ENCODE assay signal across 9 mouse cellular contexts in genomic region chr13:48237516-48237915, GRCm38 (mm10). TPM values are rescaled to one million over a fixed set of nuclear protein-coding genes. Genes with fewer than 3 reads are reported as not detected.
DNase-seq lines count a peak whose midpoint lies in the region; ATAC-seq and TF ChIP-seq lines count a peak whose summit lies in the region.
"Had no signal": no experiment of that assay in that cellular context is flagged by ENCODE, and none has a peak within 500 bp of the region (broad histone marks: within the 10 kb centered on the region; RNA-seq: fewer than 3 reads in every experiment).

No protein-coding gene starts in this region.

- TF ChIP-seq CTCF in heart, adult 2 months (IDR thresholded peaks at IDR 0.05), result peak; percentile 66
- peak; percentile 6 for TF ChIP-seq CTCF in ES-Bruce4 (IDR thresholded peaks at IDR 0.05; ENCODE audit: low read depth, low read length)

- H3K9me3 ChIP-seq in ES-Bruce4 (replicated peaks; ENCODE audit: control insufficient read depth, insufficient read depth, low read length, poor library complexity, severe bottlenecking), result no peaks in the 10 kb centered on the region

- no peaks in the 10 kb centered on the region for H3K27me3 ChIP-seq in heart, adult 2 months (ENCODE audit: control insufficient read depth, insufficient read depth, low read length)
- H3K27me3 ChIP-seq in ES-Bruce4 (ENCODE audit: control insufficient read depth, insufficient read depth, low read length, poor library complexity, severe bottlenecking), result peaks cover 1% of the 10 kb centered on the region; the same call in 1 of the 2 replicates

- DNase-seq in heart, adult 2 months, result peak in 1 of 2 experiments; percentile 22
- DNase-seq in heart, postnatal 25 days (ENCODE audit: low spot score), result no peak
- DNase-seq in embryo, embryonic 9.5 days (ENCODE audit: extremely low spot score), result peak; percentile 34
- peak; percentile 44 to 63 for DNase-seq in kidney, postnatal 25 days
- DNase-seq in skeletal muscle tissue, adult 2 months (ENCODE audit: low read depth, low spot score), result peak; percentile 32
- DNase-seq in B cell, adult 2 months, result no peak

- no peaks in the 10 kb centered on the region for H3K36me3 ChIP-seq in heart, adult 2 months (ENCODE audit: control insufficient read depth, insufficient read depth, low read length)
- no peaks in the 10 kb centered on the region for H3K36me3 ChIP-seq in ES-Bruce4 (ENCODE audit: control insufficient read depth, insufficient read depth, low read length, poor library complexity, severe bottlenecking)

- TF ChIP-seq POLR2A in heart, adult 2 months (IDR thresholded peaks at IDR 0.05; ENCODE audit: insufficient read depth, low read depth, low read length), result no peak
- TF ChIP-seq POLR2A in ES-Bruce4 (IDR thresholded peaks at IDR 0.05; ENCODE audit: insufficient read depth, low read length), result no peak

- no peak overlapping the region for H3K27ac ChIP-seq in heart, adult 2 months
- no peak overlapping the region for H3K27ac ChIP-seq in ES-Bruce4 (ENCODE audit: insufficient read depth, low read length)

- intact Hi-C loops in heart, adult 2 months (cut with DNase I), result loop anchor here (5.0 kb wide), 2 partner anchors 35 to 225 kb away; no protein-coding TSS in a partner anchor
- intact Hi-C loops in heart, postnatal 25 days (cut with DNase I), result no loop called here

- H3K9ac ChIP-seq in heart, adult 2 months (ENCODE audit: low read depth, low read length), result no peak overlapping the region
- H3K9ac ChIP-seq in ES-Bruce4 (ENCODE audit: low read depth, poor library complexity, severe bottlenecking), result no peak overlapping the region

- H3K79me2 ChIP-seq in heart, adult 2 months (replicated peaks; ENCODE audit: control insufficient read depth, insufficient read depth, low read length), result no peaks in the 10 kb centered on the region

- no peak for ATAC-seq in frontal cortex, adult (ENCODE audit: low TSS enrichment)

- 13% methylated on average over 4 of the region's 4 CpGs for WGBS in heart, adult 2 months

- no peaks in the 10 kb centered on the region for H3K4me1 ChIP-seq in heart, adult 2 months (ENCODE audit: control insufficient read depth, insufficient read depth, low read length)
- no peaks in the 10 kb centered on the region for H3K4me1 ChIP-seq in ES-Bruce4 (ENCODE audit: control insufficient read depth, insufficient read depth, low read length)

- H3K4me3 ChIP-seq in heart, adult 2 months, result no peak overlapping the region
- no peak overlapping the region for H3K4me3 ChIP-seq in ES-Bruce4 (ENCODE audit: low read depth, low read length)

- TF ChIP-seq EP300 in heart, adult 2 months (IDR thresholded peaks at IDR 0.05; ENCODE audit: insufficient read depth, low read depth, low read length), result no peak
- no peak for TF ChIP-seq EP300 in ES-Bruce4 (IDR thresholded peaks at IDR 0.05; ENCODE audit: insufficient read depth, low read depth, low read length)

RNA-seq across cellular contexts. Expression of gene Id4, which starts 23.5 kb away (rescaled TPM):
- under 1 TPM; 0.76 to 0.77 TPM for total RNA-seq in heart, adult 2 months (2021)
- polyA plus RNA-seq in heart, adult 2 months (2012; rRNA removed), result 0.41 and 0.78 TPM in 2 replicates
- total RNA-seq in heart, postnatal 25 days (2021), result 1 to 10 TPM; 1.3 to 1.5 TPM
- 4.1 and 4.9 TPM in 2 replicates for polyA plus RNA-seq in ES-Bruce4 (2011; ENCODE audit: insufficient read depth, insufficient read length, low read depth, missing spikeins)
- total RNA-seq: MEL had no signal

Comparison
In these comparisons a context has a peak if more than half of its experiments do, and no peak if none do; other contexts are left out.
1. DNase-seq: peak in embryo, embryonic 9.5 days (single experiment), kidney, postnatal 25 days (2 of 2) and skeletal muscle tissue, adult 2 months (single experiment); none in heart, postnatal 25 days (single experiment) and B cell, adult 2 months (0 of 2).